Mouse (Mus musculus) liver, postnatal 0 days (tissue): Measurements from ENCODE around the gene Nudcd3. TPM values are rescaled to one million over a fixed set of nuclear protein-coding genes. Genes with fewer than 3 reads are reported as not detected.

Experiments used
- ATAC-seq: fragments of 200-750 bp; cut with Nextera tagmentation; 2 replicates; pipeline ENCODE4 v1.8.0; 2017; ENCODE audit warnings: mild to moderate bottlenecking, moderate library complexity
- DNase-seq: peaks from one replicate; pipeline ENCODE4 v3.0.0-alpha.2; 2016
- H3K27ac ChIP-seq: fragments of 300-500 bp; sonication (generic); 2 replicates; pipeline ENCODE4 v1.5.1; 2014; ENCODE audit warnings: antibody characterized with exemption, moderate library complexity, mild to moderate bottlenecking, low read depth
- H3K27me3 ChIP-seq: fragments of 300-500 bp; sonication (generic); 2 replicates; pipeline ENCODE4 v1.6.1; 2014; ENCODE audit warnings: low read length, control low read depth, mixed read lengths; ENCODE audit not compliant: insufficient read depth
- H3K36me3 ChIP-seq: fragments of 300-500 bp; sonication (generic); replicated peaks from 2 replicates; pipeline ENCODE4 v1.6.1; 2014; ENCODE audit warnings: mild to moderate bottlenecking, control low read depth, low read length, moderate library complexity, mixed read lengths; ENCODE audit not compliant: insufficient read depth
- H3K4me1 ChIP-seq: fragments of 300-500 bp; sonication (generic); 2 replicates; pipeline ENCODE4 v1.6.1; 2014; ENCODE audit warnings: antibody characterized with exemption, mild to moderate bottlenecking, control low read depth; ENCODE audit not compliant: insufficient read depth
- H3K4me2 ChIP-seq: fragments of 300-500 bp; sonication (generic); 2 replicates; pipeline ENCODE4 v1.6.1; 2014; ENCODE audit warnings: low read depth, mild to moderate bottlenecking, low read length, moderate library complexity, mixed read lengths
- H3K4me3 ChIP-seq: fragments of 300-500 bp; sonication (generic); 2 replicates; pipeline ENCODE4 v1.5.1; 2014; ENCODE audit warnings: low read depth, low read length
- H3K9ac ChIP-seq: fragments of 300-500 bp; sonication (generic); replicated peaks from 2 replicates; pipeline ENCODE4 v1.6.1; 2014; ENCODE audit warnings: mild to moderate bottlenecking, moderate library complexity
- H3K9me3 ChIP-seq: fragments of 300-500 bp; sonication (generic); 2 replicates; pipeline ENCODE4 v1.6.1; 2016; ENCODE audit warnings: mild to moderate bottlenecking, control low read depth, low read length, mixed read lengths
- CTCF ChIP-seq: sonication (generic); IDR thresholded peaks from 2 replicates; pipeline ENCODE4 v1.5.1; 2016; ENCODE audit warnings: antibody characterized with exemption, low read depth
- EP300 ChIP-seq: IDR thresholded peaks from 2 replicates; pipeline ENCODE4 v1.6.1; 2016; ENCODE audit warnings: antibody characterized with exemption, low read depth, mild to moderate bottlenecking
- WGBS: fragments of 180-500 bp; shearing (Covaris S2); extraction: QIAGEN DNeasy Blood & Tissue Kit; methylation state at CpG from one replicate; pipeline ENCODE4 v1.1.7; 2014; ENCODE audit not compliant: insufficient replicate concordance; 5-methylcytosine and 5-hydroxymethylcytosine counted together
- polyA plus RNA-seq: library from polyadenylated mRNA; unstranded; fragments of >200 nt; fragmentation: Nextera tagmentation; extraction: Ambion mirVana; gene quantifications from 2 replicates; pipeline ENCODE4 v1.2.1, GENCODE M21; 2015

Gene Nudcd3
- polyA plus RNA-seq, 1 experiment from 2014 or later = 9.2 TPM

GRCm38 (mm10) chr11:6199410-6200086 lies 667 bp downstream of the Nudcd3 start, which contains the start of gene A730071L15Rik:
A730071L15Rik (plus strand) TSS chr11:6200029.
- H3K9me3 ChIP-seq = no peaks in the 10 kb centered on the region
- peaks cover 18% of the 10 kb centered on the region for H3K4me1 ChIP-seq
- 1% methylated on average over 35 of the region's 35 CpGs for WGBS
- H3K4me2 ChIP-seq = peak within 1 kb of the TSS; percentile 96
- TF ChIP-seq EP300 (no peak), CTCF (peak; percentile 11; the same call in 1 of the 2 replicates)
- 0 out of 2 replicates have a peak, but pooled peaks cover 3% of the 10 kb centered on the region for H3K36me3 ChIP-seq
- DNase-seq (peak; percentile 52), ATAC-seq (peak; percentile 53)
- peak within 1 kb of the TSS; percentile 92 for H3K27ac ChIP-seq
- H3K4me3 ChIP-seq = peak within 1 kb of the TSS; percentile 98
- no peaks in the 10 kb centered on the region for H3K27me3 ChIP-seq
- H3K9ac ChIP-seq = peak within 1 kb of the TSS; percentile 93

GRCm38 (mm10) chr11:6198449-6198848 lies 1.8 kb downstream of the Nudcd3 start:
- Histone ChIP-seq H3K27me3 (no peaks in the 10 kb centered on the region), H3K4me1 (peaks cover 18% of the 10 kb centered on the region), H3K27ac (no peak overlapping the region), H3K4me2 (peak overlapping the region; percentile 96), H3K9ac (peak overlapping the region; percentile 22; the same call in 1 of the 2 replicates), H3K36me3 (0 out of 2 replicates have a peak, but pooled peaks cover 3% of the 10 kb centered on the region), H3K9me3 (no peaks in the 10 kb centered on the region), H3K4me3 (peak overlapping the region; percentile 98; the same call in 1 of the 2 replicates)
- TF ChIP-seq CTCF (no peak), EP300 (no peak)
- 56% methylated on average over 4 of the region's 4 CpGs for WGBS
- DNase-seq (no peak), ATAC-seq (no peak)

- TF ChIP-seq CTCF = no peak
- no peak for TF ChIP-seq EP300
- H3K9ac ChIP-seq = no peak overlapping the region
- no peak for ATAC-seq
These were observed 3.4 kb downstream of the Nudcd3 start for GRCm38 (mm10) chr11:6196780-6197179.

GRCm38 (mm10) chr11:6187878-6188277 lies 12.3 kb downstream of the Nudcd3 start:
- peak; percentile 73 for ATAC-seq
- TF ChIP-seq CTCF = peak; percentile 97
- no peak for TF ChIP-seq EP300
- no peaks in the 10 kb centered on the region for H3K9me3 ChIP-seq
- H3K4me3 ChIP-seq = no peak overlapping the region
- H3K27me3 ChIP-seq = no peaks in the 10 kb centered on the region
- 4% methylated on average over 2 of the region's 2 CpGs for WGBS
- H3K4me2 ChIP-seq = no peak overlapping the region
- no peak overlapping the region for H3K27ac ChIP-seq
- no peak overlapping the region for H3K9ac ChIP-seq
- DNase-seq = peak; percentile 85
- H3K4me1 ChIP-seq = peaks cover 8% of the 10 kb centered on the region
- peaks cover 18% of the 10 kb centered on the region for H3K36me3 ChIP-seq

More at GRCm38 (mm10) chr11:6196780-6197179, 3.4 kb downstream of the Nudcd3 start:
- Histone ChIP-seq H3K4me2 (no peak overlapping the region), H3K27me3 (no peaks in the 10 kb centered on the region), H3K27ac (no peak overlapping the region), H3K36me3 (peaks cover 15% of the 10 kb centered on the region), H3K4me3 (no peak overlapping the region), H3K4me1 (peaks cover 18% of the 10 kb centered on the region), H3K9me3 (no peaks in the 10 kb centered on the region)
- DNase-seq = no peak
- 65% methylated on average over 8 of the region's 8 CpGs for WGBS

GRCm38 (mm10) chr11:6187399-6187798 lies 12.8 kb downstream of the Nudcd3 start:
- 85% methylated on average over 3 of the region's 3 CpGs for WGBS

GRCm38 (mm10) chr11:6184202-6184935 lies 15.8 kb downstream of the Nudcd3 start:
- no peaks in the 10 kb centered on the region for H3K27me3 ChIP-seq
- no peak overlapping the region for H3K4me3 ChIP-seq
- peaks cover 20% of the 10 kb centered on the region for H3K4me1 ChIP-seq
- H3K36me3 ChIP-seq = peaks cover 8% of the 10 kb centered on the region; the same call in 1 of the 2 replicates
- no peaks in the 10 kb centered on the region for H3K9me3 ChIP-seq
- DNase-seq = no peak
- H3K27ac ChIP-seq = peak overlapping the region; percentile 66
- TF ChIP-seq CTCF (no peak), EP300 (no peak)
- ATAC-seq = peak; percentile 72
- H3K9ac ChIP-seq = no peak overlapping the region
- WGBS = 31% methylated on average over 11 of the region's 11 CpGs
- no peak overlapping the region for H3K4me2 ChIP-seq

More at GRCm38 (mm10) chr11:6187399-6187798, 12.8 kb downstream of the Nudcd3 start:
- Histone ChIP-seq H3K9me3 (no peaks in the 10 kb centered on the region), H3K36me3 (peaks cover 15% of the 10 kb centered on the region), H3K27me3 (no peaks in the 10 kb centered on the region), H3K4me2 (no peak overlapping the region), H3K4me3 (no peak overlapping the region), H3K9ac (no peak overlapping the region), H3K4me1 (peaks cover 8% of the 10 kb centered on the region), H3K27ac (no peak overlapping the region)
- TF ChIP-seq CTCF (no peak), EP300 (no peak)
- DNase-seq (no peak), ATAC-seq (no peak)
